Mouse (Mus musculus): ENCODE measurements around the gene Tgm1. TPM values are rescaled to one million over a fixed set of nuclear protein-coding genes. Genes with fewer than 3 reads are reported as not detected.

The Tgm1 gene
- total and polyA plus RNA-seq, 2 experiments from 2014 or later, result 0.14 to 0.16 TPM

- H3K4me3 ChIP-seq (ENCODE audit: low read depth, low read length), result 0 out of 2 replicates have a peak overlapping the region, but pooled peaks have one; percentile 0
- H3K4me1 ChIP-seq (ENCODE audit: insufficient read depth, low read length), result peaks cover 14% of the 10 kb centered on the region
- TF ChIP-seq CTCF (IDR thresholded peaks at IDR 0.05), result peak; percentile 98
- ATAC-seq (ENCODE audit: low FRiP score) (peak; percentile 63; the same call in 1 of the 2 replicates), DNase-seq (ENCODE audit: low spot score) (peak; percentile 83)
- H3K4me2 ChIP-seq (ENCODE audit: low read depth, low read length, poor library complexity, severe bottlenecking), result peak overlapping the region; percentile 10; the same call in 1 of the 2 replicates
- no peak overlapping the region for H3K27ac ChIP-seq (ENCODE audit: low read depth, low read length)
- no peaks in the 10 kb centered on the region for H3K27me3 ChIP-seq (ENCODE audit: insufficient read depth, low read length)
- no peaks in the 10 kb centered on the region for H3K9me3 ChIP-seq (ENCODE audit: low read length)
- no peak overlapping the region for H3K9ac ChIP-seq (replicated peaks; ENCODE audit: low read length, poor library complexity, severe bottlenecking)
- WGBS, result 18% methylated on average over 10 of the region's 10 CpGs
- H3K36me3 ChIP-seq (ENCODE audit: insufficient read depth, low read length), result peaks cover 13% of the 10 kb centered on the region; the same call in 1 of the 2 replicates
Measured at GRCm38 (mm10) chr14:55743711-55744110, 30.0 kb upstream of the Tgm1 start.

- peaks cover 2% of the 10 kb centered on the region; the same call in 1 of the 2 replicates for H3K27me3 ChIP-seq (ENCODE audit: insufficient read depth, low read length)
- H3K4me2 ChIP-seq (ENCODE audit: low read depth, low read length, poor library complexity, severe bottlenecking), result no peak overlapping the region
- DNase-seq (ENCODE audit: low spot score) (no peak), ATAC-seq (ENCODE audit: low FRiP score) (no peak)
- H3K4me1 ChIP-seq (ENCODE audit: insufficient read depth, low read length), result no peaks in the 10 kb centered on the region
- no peak overlapping the region for H3K4me3 ChIP-seq (ENCODE audit: low read depth, low read length)
- H3K9me3 ChIP-seq (ENCODE audit: low read length), result no peaks in the 10 kb centered on the region
- no peak overlapping the region for H3K27ac ChIP-seq (ENCODE audit: low read depth, low read length)
- TF ChIP-seq CTCF (IDR thresholded peaks at IDR 0.05), result no peak
- no peak overlapping the region for H3K9ac ChIP-seq (replicated peaks; ENCODE audit: low read length, poor library complexity, severe bottlenecking)
- H3K36me3 ChIP-seq (ENCODE audit: insufficient read depth, low read length), result peaks cover 18% of the 10 kb centered on the region; the same call in 1 of the 2 replicates
- WGBS, result 83% methylated on average over 9 of the region's 9 CpGs
Measured at GRCm38 (mm10) chr14:55737086-55737687, 23.5 kb upstream of the Tgm1 start.

- Histone ChIP-seq H3K27ac (ENCODE audit: low read depth, low read length) (no peak overlapping the region), H3K27me3 (ENCODE audit: insufficient read depth, low read length) (peaks cover 2% of the 10 kb centered on the region; the same call in 1 of the 2 replicates), H3K4me1 (ENCODE audit: insufficient read depth, low read length) (no peaks in the 10 kb centered on the region), H3K9me3 (ENCODE audit: low read length) (no peaks in the 10 kb centered on the region), H3K9ac (replicated peaks; ENCODE audit: low read length, poor library complexity, severe bottlenecking) (no peak overlapping the region), H3K4me3 (ENCODE audit: low read depth, low read length) (no peak overlapping the region), H3K36me3 (ENCODE audit: insufficient read depth, low read length) (peaks cover 14% of the 10 kb centered on the region; the same call in 1 of the 2 replicates), H3K4me2 (ENCODE audit: low read depth, low read length, poor library complexity, severe bottlenecking) (no peak overlapping the region)
- 82% methylated on average over 4 of the region's 4 CpGs for WGBS
- DNase-seq (ENCODE audit: low spot score) (no peak), ATAC-seq (ENCODE audit: low FRiP score) (no peak)
- no peak for TF ChIP-seq CTCF (IDR thresholded peaks at IDR 0.05)
Measured at GRCm38 (mm10) chr14:55735758-55736157, 22.0 kb upstream of the Tgm1 start.

- Histone ChIP-seq H3K4me2 (ENCODE audit: low read depth, low read length, poor library complexity, severe bottlenecking) (no peak overlapping the region), H3K27ac (ENCODE audit: low read depth, low read length) (no peak overlapping the region), H3K4me3 (ENCODE audit: low read depth, low read length) (no peak overlapping the region), H3K36me3 (ENCODE audit: insufficient read depth, low read length) (peaks cover 14% of the 10 kb centered on the region; the same call in 1 of the 2 replicates), H3K9me3 (ENCODE audit: low read length) (no peaks in the 10 kb centered on the region), H3K4me1 (ENCODE audit: insufficient read depth, low read length) (no peaks in the 10 kb centered on the region), H3K9ac (replicated peaks; ENCODE audit: low read length, poor library complexity, severe bottlenecking) (no peak overlapping the region), H3K27me3 (ENCODE audit: insufficient read depth, low read length) (peaks cover 2% of the 10 kb centered on the region; the same call in 1 of the 2 replicates)
- WGBS, result 75% methylated on average over 3 of the region's 3 CpGs
- no peak for DNase-seq (ENCODE audit: low spot score)
- ATAC-seq (ENCODE audit: low FRiP score), result no peak
- no peak for TF ChIP-seq CTCF (IDR thresholded peaks at IDR 0.05)
Measured at GRCm38 (mm10) chr14:55735334-55735733, 21.6 kb upstream of the Tgm1 start.

- ATAC-seq (ENCODE audit: low FRiP score), result no peak
- no peak overlapping the region for H3K27ac ChIP-seq (ENCODE audit: low read depth, low read length)
- TF ChIP-seq CTCF (IDR thresholded peaks at IDR 0.05), result no peak
- H3K9ac ChIP-seq (replicated peaks; ENCODE audit: low read length, poor library complexity, severe bottlenecking), result no peak overlapping the region
- no peak overlapping the region for H3K4me2 ChIP-seq (ENCODE audit: low read depth, low read length, poor library complexity, severe bottlenecking)
- H3K9me3 ChIP-seq (ENCODE audit: low read length), result no peaks in the 10 kb centered on the region
- WGBS, result 78% methylated on average over 7 of the region's 7 CpGs
- no peaks in the 10 kb centered on the region for H3K4me1 ChIP-seq (ENCODE audit: insufficient read depth, low read length)
- peaks cover 14% of the 10 kb centered on the region; the same call in 1 of the 2 replicates for H3K36me3 ChIP-seq (ENCODE audit: insufficient read depth, low read length)
- peaks cover 2% of the 10 kb centered on the region; the same call in 1 of the 2 replicates for H3K27me3 ChIP-seq (ENCODE audit: insufficient read depth, low read length)
- no peak for DNase-seq (ENCODE audit: low spot score)
- no peak overlapping the region for H3K4me3 ChIP-seq (ENCODE audit: low read depth, low read length)
Measured at GRCm38 (mm10) chr14:55734869-55735268, 21.1 kb upstream of the Tgm1 start.

- no peak overlapping the region for H3K4me3 ChIP-seq (ENCODE audit: low read depth, low read length)
- peaks cover 5% of the 10 kb centered on the region; the same call in 1 of the 2 replicates for H3K36me3 ChIP-seq (ENCODE audit: insufficient read depth, low read length)
- 84% methylated on average over 10 of the region's 10 CpGs for WGBS
- no peak for DNase-seq (ENCODE audit: low spot score)
- H3K27ac ChIP-seq (ENCODE audit: low read depth, low read length), result no peak overlapping the region
- peaks cover 2% of the 10 kb centered on the region; the same call in 1 of the 2 replicates for H3K27me3 ChIP-seq (ENCODE audit: insufficient read depth, low read length)
- H3K9ac ChIP-seq (replicated peaks; ENCODE audit: low read length, poor library complexity, severe bottlenecking), result no peak overlapping the region
- H3K4me2 ChIP-seq (ENCODE audit: low read depth, low read length, poor library complexity, severe bottlenecking), result no peak overlapping the region
- H3K4me1 ChIP-seq (ENCODE audit: insufficient read depth, low read length), result no peaks in the 10 kb centered on the region
- H3K9me3 ChIP-seq (ENCODE audit: low read length), result no peaks in the 10 kb centered on the region
- no peak for ATAC-seq (ENCODE audit: low FRiP score)
- no peak for TF ChIP-seq CTCF (IDR thresholded peaks at IDR 0.05)
Measured at GRCm38 (mm10) chr14:55733889-55734288, 20.2 kb upstream of the Tgm1 start.
